Mouse (Mus musculus): ENCODE measurements around the gene Trim46. TPM values are rescaled to one million over a fixed set of nuclear protein-coding genes. Genes with fewer than 3 reads are reported as not detected.
A peak's percentile ranks its signal among the peaks of the same experiment; 100 is the strongest.

Trim46 gene
- total RNA-seq, 2 experiments from 2014 or later, result 1.3 to 1.6 TPM

DNA sequence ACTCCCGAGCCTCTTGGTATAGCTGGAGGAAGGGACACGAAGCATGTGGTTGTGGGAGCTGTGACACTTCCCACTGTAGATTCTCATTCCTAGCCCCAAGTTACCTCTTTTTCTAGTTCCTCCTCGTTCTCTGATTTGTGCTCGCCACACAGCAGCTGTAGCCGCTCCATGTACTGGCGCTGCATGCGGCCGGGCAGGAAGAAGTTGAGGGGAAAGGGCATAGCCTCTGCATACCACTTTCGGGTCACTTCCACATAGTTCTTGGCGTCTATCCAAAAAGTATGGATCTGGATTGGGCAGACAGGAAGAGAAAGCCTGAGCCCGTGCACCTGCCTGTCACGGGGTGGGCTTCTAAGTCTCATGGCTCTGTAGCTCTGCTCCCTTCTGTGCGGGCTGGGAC, 35.9 kb downstream of the Trim46 start:
- DNase-seq, result no peak

DNA sequence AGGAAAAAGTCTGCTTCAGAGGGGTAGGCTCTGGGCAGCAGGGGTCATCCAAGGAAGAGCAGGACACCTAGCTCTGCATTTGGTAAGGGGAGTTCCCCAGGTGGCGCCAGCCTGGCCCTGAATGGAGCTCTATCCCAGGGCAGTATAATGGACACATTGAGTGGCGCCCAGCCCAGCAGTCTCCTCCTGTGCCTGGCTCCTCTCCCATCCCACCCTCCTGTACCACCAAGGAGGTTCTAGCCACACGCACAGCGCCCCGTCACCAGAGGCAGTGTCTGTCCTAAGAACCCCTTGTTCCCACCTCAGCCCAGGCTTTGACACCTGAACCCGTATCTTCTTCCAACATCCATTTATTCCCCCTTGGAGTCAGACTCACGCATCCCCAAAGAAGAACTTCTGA, 36.4 kb downstream of the Trim46 start:
- no peak for DNase-seq

- no peak for DNase-seq
Observed at GRCm38 (mm10) chr3:89208736-89209135, 37.4 kb downstream of the Trim46 start.

- DNase-seq, result no peak
Observed at GRCm38 (mm10) chr3:89208075-89208657, 37.9 kb downstream of the Trim46 start.

DNA sequence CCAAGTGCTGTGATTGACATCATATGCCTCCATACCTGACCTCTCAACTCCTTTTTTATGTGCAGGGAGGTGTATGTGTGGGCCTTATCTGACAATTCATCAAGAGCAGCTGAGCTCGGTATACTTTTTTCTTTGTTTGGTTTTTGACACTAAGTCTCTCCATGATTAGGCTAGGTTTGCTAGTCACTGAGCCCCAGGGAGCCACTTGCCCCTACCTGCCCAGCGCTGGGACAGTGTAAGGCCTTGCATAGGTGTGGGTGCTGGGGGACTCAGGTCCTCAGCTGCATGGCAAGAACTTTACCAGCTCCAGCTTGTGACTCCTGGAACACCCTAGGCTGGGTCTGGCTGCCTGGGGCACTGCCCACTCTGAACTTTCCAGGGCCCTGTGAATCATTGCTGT, 39.4 kb downstream of the Trim46 start:
- DNase-seq, result no peak

DNA sequence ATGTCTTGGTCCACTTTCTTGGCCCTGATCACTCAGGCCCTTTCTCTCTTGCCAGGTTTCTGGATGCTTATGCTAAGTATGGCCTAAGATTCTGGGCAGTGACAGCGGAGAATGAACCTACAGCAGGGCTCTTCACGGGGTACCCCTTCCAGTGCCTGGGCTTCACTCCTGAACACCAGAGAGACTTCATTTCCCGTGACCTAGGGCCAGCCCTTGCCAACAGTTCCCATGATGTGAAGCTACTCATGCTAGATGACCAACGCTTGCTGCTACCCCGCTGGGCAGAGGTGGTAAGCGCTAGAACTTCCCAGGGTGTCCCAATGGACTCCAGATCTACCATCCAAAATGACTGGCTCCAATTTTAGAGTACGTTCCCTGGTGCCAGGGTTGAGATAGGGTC, 40.0 kb downstream of the Trim46 start:
- no peak for DNase-seq

DNA sequence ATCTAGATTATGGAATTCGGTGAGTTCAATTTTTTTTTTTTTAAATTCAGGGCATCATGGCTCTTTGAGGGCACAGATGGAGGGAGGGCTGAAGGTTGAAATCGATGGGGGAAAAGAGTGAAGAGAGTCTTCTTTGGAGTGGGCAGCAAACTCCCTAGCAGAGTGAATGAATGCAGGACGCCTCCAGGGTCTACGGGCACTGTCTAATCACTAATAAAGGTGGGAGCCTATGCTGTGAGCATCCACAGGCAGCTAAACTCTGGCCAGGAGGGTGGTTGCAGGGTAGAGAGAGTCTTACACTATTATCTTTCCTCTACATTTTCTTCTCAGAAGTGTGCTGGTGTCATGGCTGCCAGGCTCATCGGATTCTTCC, 43.0 kb downstream of the Trim46 start:
- no peak for DNase-seq

- DNase-seq, result peak; percentile 86 to 89
Observed at GRCm38 (mm10) chr3:89202253-89203141, 43.6 kb downstream of the Trim46 start, which contains the start of gene Gba. Gba (plus strand) TSS chr3:89202928.

DNA sequence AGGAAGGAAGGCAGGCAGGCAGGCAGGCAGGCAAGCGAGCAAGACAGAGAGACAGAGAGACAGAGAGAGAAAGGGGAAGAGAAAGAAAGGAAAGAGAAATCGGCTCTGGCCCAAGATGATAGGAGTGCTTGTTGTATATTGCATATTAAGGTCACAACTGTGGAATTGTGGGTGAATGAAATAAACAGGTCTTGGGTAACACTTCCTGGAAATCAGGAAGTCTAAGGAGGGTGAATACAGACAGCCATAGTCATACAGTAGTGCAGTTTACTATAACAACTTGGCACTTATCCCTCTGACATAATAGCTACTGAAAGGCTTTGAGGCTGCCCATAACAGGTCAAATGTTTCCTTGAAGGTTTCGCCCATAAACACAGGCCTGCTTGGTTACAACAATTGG, 46.3 kb downstream of the Trim46 start:
- DNase-seq, result no peak

DNA sequence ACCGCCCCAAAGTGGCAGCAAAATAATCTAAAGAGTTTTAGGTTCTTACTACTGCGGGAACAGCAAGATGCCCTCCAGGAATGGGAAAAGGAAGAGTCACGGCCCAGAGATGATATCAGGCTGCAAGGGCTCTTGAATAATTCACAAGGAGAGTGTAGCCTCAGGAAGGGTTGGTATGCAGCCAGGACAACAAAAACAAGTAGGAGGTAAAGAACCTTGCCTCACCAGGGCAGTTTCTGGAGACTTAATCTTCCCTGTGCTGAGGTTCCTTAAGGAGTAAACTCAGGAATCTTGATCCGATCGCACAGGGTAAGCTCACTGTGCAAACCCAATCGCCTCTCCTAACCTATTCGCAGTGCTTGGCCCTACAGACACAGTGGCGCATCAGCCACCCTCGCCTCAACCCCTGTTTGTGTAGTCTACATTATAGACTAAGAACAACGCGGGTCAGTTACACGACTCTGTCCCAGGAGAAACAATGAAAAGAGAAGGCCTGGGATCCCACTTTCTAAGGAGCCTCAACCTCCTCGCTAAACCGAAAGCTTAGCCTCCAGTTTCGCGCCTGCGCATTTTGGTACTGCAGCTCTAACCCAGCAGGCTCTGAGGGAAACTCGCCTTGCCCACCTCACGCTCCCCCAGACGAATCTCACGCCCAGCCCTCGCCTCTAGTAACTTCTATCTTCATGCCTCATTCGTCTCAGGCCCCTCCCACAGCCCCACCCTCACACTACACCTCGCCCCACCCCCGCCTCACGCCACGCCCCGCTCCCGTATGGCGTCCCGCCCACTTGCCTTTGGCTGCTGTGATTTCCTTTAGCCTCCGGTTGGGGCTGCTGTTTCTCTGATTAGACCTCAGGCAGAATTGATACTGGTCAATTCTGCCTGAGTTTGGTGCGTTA, 49.9 kb downstream of the Trim46 start:
- peak; percentile 91 to 93 for DNase-seq

- no peak for DNase-seq
Observed at GRCm38 (mm10) chr3:89193853-89194252, 52.3 kb downstream of the Trim46 start.

- no peak for DNase-seq
Observed at GRCm38 (mm10) chr3:89193351-89193750, 52.8 kb downstream of the Trim46 start.

GRCm38 (mm10) chr3:89190436-89190835, 55.7 kb downstream of the Trim46 start:
- no peak for DNase-seq

GRCm38 (mm10) chr3:89188478-89188875, 57.6 kb downstream of the Trim46 start:
- DNase-seq, result no peak

DNA sequence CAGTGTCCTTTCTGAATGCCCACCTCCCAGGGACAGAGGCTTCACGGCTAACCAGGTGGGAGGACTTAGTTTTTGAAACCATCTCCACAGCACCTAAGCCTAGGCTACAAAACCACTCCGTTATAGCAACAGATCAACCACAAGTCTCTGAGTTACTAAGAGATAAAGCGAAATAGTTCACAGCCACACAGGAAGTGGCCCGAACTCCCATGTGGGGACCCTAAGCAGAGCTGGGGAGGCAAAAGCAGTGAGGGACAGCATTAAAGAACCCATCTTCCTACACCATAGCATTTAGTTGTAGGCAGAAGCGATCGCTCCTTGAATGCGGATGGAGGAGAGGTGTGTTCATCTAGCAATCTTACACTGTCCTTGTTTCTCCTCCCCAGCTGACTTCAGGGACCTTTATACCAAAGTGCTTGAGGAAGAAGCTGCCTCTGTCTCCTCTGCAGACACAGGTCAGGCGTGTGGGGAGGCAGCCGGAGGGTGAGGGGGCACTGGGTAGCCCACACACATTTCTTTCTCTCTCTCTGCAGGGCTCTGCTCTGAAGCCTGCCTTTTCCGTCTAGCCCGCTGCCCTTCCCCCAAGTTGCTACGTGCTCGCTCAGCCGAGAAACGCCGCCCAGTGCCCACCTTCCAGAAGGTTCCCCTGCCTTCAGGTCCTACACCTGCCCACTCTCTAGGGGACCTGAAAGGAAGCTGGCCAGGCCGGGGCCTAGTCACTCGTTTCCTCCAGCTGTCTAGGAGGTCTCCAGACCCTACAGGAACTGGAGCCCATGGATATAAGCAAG, 58.2 kb downstream of the Trim46 start:
- no peak for DNase-seq

DNA sequence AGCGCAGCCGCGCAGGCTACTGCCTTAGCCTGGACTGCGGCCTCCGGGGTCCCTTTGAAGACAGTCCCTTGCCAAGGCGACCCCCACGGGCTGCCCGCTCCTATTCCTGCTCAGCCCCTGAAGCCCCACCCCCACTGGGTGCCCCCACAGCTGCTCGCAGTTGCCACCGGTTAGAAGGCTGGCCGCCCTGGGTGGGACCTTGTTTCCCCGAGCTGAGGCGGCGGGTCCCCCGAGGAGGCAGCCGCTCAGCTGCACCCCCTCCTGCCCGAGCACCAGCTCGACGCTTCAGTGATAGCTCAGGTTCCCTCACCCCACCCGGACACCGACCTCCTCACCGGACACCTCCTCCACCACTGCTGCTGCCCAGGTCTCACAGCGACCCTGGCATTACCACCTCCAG, 58.9 kb downstream of the Trim46 start:
- DNase-seq, result no peak

Small RNA genes lying within 50 kb of the gene (microRNA-seq; reads per million reads assigned to microRNA genes)
- gene Mir92b, result 19.4 reads per million, percentile 33 among the genes with 10 or more reads in this experiment

Other genes starting within 250 kb of the Trim46 start
- gene Rusc1, start 153.0 kb downstream of the Trim46 start, total RNA-seq (2021), result 10 to 100 TPM; 26.9 to 30.8 TPM
- under 1 TPM in 1 of 2 experiments, not detected in 1; 0.17 TPM for gene Gm43738, start 145.2 kb downstream of the Trim46 start, total RNA-seq (2021)
- 100 to 1,000 TPM; 353 to 497 TPM for gene Fdps, start 144.3 kb downstream of the Trim46 start, total RNA-seq (2021)
- gene Pklr, start 110.2 kb downstream of the Trim46 start, total RNA-seq (2021), result not detected
- 1 to 10 TPM; 1.9 to 9.7 TPM for gene Hcn3, start 86.1 kb downstream of the Trim46 start, total RNA-seq (2021)
- 10 to 100 TPM; 55.2 to 55.7 TPM for gene Clk2, start 81.5 kb downstream of the Trim46 start, total RNA-seq (2021)
- gene Scamp3, start 68.8 kb downstream of the Trim46 start, total RNA-seq (2021), result 10 to 100 TPM; 77.5 to 96.1 TPM
- 10 to 100 TPM; 13.5 to 17.1 TPM for gene Fam189b, start 63.2 kb downstream of the Trim46 start, total RNA-seq (2021)
- 10 to 100 TPM; 64.2 to 70.6 TPM for gene Gba, start 43.4 kb downstream of the Trim46 start, total RNA-seq (2021)
- 10 to 100 TPM in 1 of 2 experiments, 1 to 10 TPM in 1; 7.7 to 11.4 TPM for gene Thbs3, start 31.1 kb downstream of the Trim46 start, total RNA-seq (2021)
- 100 to 1,000 TPM; 136 to 165 TPM for gene Mtx1, start 19.2 kb downstream of the Trim46 start, total RNA-seq (2021)
- under 1 TPM in 1 of 2 experiments, not detected in 1; 0.56 TPM for gene Muc1, start 17.3 kb downstream of the Trim46 start, total RNA-seq (2021)
- gene Krtcap2, start 343 bp downstream of the Trim46 start, total RNA-seq (2021), result 100 to 1,000 TPM; 114 to 139 TPM
- gene Dpm3, start 13.0 kb upstream of the Trim46 start, total RNA-seq (2021), result 100 to 1,000 TPM; 117 to 130 TPM
- 10 to 100 TPM; 42.0 to 47.7 TPM for gene Slc50a1, start 24.3 kb upstream of the Trim46 start, total RNA-seq (2021)
- gene Efna1, start 34.8 kb upstream of the Trim46 start, total RNA-seq (2021), result 10 to 100 TPM in 1 of 2 experiments, 1 to 10 TPM in 1; 9.8 to 12.5 TPM
- under 1 TPM; 0.23 to 0.53 TPM for gene Efna3, start 76.7 kb upstream of the Trim46 start, total RNA-seq (2021)
- 1 to 10 TPM in 1 of 2 experiments, under 1 TPM in 1; 0.93 to 1.3 TPM for gene Efna4, start 91.7 kb upstream of the Trim46 start, total RNA-seq (2021)
- gene Adam15, start 103.7 kb upstream of the Trim46 start, total RNA-seq (2021), result 10 to 100 TPM; 45.9 to 79.9 TPM
- gene Dcst2, start 115.7 kb upstream of the Trim46 start, total RNA-seq (2021), result under 1 TPM; 0.20 to 0.56 TPM
- gene Dcst1, start 118.9 kb upstream of the Trim46 start, total RNA-seq (2021), result under 1 TPM in 1 of 2 experiments, not detected in 1; 0.56 TPM
- 10 to 100 TPM; 71.9 to 85.2 TPM for gene Zbtb7b, start 148.5 kb upstream of the Trim46 start, total RNA-seq (2021)
- 1 to 10 TPM in 1 of 2 experiments, under 1 TPM in 1; 0.40 to 1.3 TPM for gene Lenep, start 156.5 kb upstream of the Trim46 start, total RNA-seq (2021)
- gene Flad1, start 165.6 kb upstream of the Trim46 start, total RNA-seq (2021), result 10 to 100 TPM; 23.3 to 30.0 TPM
- 10 to 100 TPM; 25.1 to 36.1 TPM for gene Cks1b, start 172.1 kb upstream of the Trim46 start, total RNA-seq (2021)
- gene Shc1, start 172.1 kb upstream of the Trim46 start, total RNA-seq (2021), result 10 to 100 TPM; 89.6 to 93.7 TPM
- 10 to 100 TPM; 35.0 to 40.6 TPM for gene Pygo2, start 183.9 kb upstream of the Trim46 start, total RNA-seq (2021)
- gene Pbxip1, start 190.4 kb upstream of the Trim46 start, total RNA-seq (2021), result 10 to 100 TPM; 47.9 to 56.9 TPM
- gene Pmvk, start 208.2 kb upstream of the Trim46 start, total RNA-seq (2021), result 10 to 100 TPM; 25.2 to 36.2 TPM

Data from adrenal gland, postnatal 36 days (tissue).